Mouse (Mus musculus) C2C12 (cell line): ENCODE data around the gene Mcm9. TPM values are rescaled to one million over a fixed set of nuclear protein-coding genes. Genes with fewer than 3 reads are reported as not detected.

Experiments used
- H3K27me3 ChIP-seq: one replicate; pipeline ENCODE4 v1.6.1; 2011; ENCODE audit not compliant: control insufficient read depth, insufficient read depth, insufficient read length
- H3K36me3 ChIP-seq: one replicate; pipeline ENCODE4 v1.6.1; 2011; ENCODE audit not compliant: control insufficient read depth, insufficient read depth
- H3K4me3 ChIP-seq: one replicate; pipeline ENCODE4 v1.5.1; 2011; ENCODE audit warnings: mild to moderate bottlenecking, control low read depth; ENCODE audit not compliant: poor library complexity, insufficient read depth, severe bottlenecking
- H3K79me2 ChIP-seq: one replicate; pipeline ENCODE4 v1.6.1; 2011; ENCODE audit not compliant: control insufficient read depth, insufficient read depth
- H3K79me3 ChIP-seq: one replicate; pipeline ENCODE4 v1.6.1; 2011; ENCODE audit warnings: low read depth, control low read depth
- H3ac ChIP-seq: one replicate; pipeline ENCODE3; 2011; ENCODE audit warnings: low read depth; ENCODE audit not compliant: control insufficient read depth, insufficient read length
- CEBPB ChIP-seq: IDR thresholded peaks from one replicate; pipeline ENCODE4 v1.6.1; 2011; ENCODE audit warnings: low read depth, mild to moderate bottlenecking, control low read depth, moderate library complexity
- CTCF ChIP-seq: IDR thresholded peaks from one replicate; pipeline ENCODE4 v1.5.1; 2011; ENCODE audit not compliant: control insufficient read depth, insufficient read depth, insufficient read length
- FOSL1 ChIP-seq: IDR thresholded peaks from one replicate; pipeline ENCODE4 v1.8.0; 2011; ENCODE audit warnings: mild to moderate bottlenecking, low read length; ENCODE audit not compliant: poor library complexity, insufficient read depth, severe bottlenecking
- MAX ChIP-seq: IDR thresholded peaks from one replicate; pipeline ENCODE4 v1.6.1; 2011; ENCODE audit warnings: mild to moderate bottlenecking, control low read depth
- MYOD1 ChIP-seq: IDR thresholded peaks from one replicate; pipeline ENCODE4 v1.6.1; 2011; ENCODE audit warnings: low read depth; ENCODE audit not compliant: control insufficient read depth, insufficient read length
- MYOG ChIP-seq: IDR thresholded peaks from one replicate; pipeline ENCODE4 v1.6.1; 2011; ENCODE audit not compliant: control insufficient read depth, insufficient read length; ENCODE audit errors: extremely low read depth
- USF1 ChIP-seq: IDR thresholded peaks from one replicate; pipeline ENCODE4 v1.6.1; 2011; ENCODE audit warnings: low read depth, mild to moderate bottlenecking, control low read depth, moderate library complexity
- polyA plus RNA-seq: library from polyadenylated mRNA; unstranded; fragments of >200 nt; fragmentation: generic; extraction: Trizol; gene quantifications from one replicate; pipeline ENCODE4 v1.2.1, GENCODE M21; 2012; ENCODE audit warnings: missing spikeins

The Mcm9 gene
- polyA plus RNA-seq, 1 experiment, result 3.9 TPM

- no peak for TF ChIP-seq MAX
- no peak for TF ChIP-seq FOSL1
- TF ChIP-seq CEBPB, result no peak
- TF ChIP-seq CTCF, result no peak
- TF ChIP-seq MYOD1, result no peak
- no peak for TF ChIP-seq MYOG
Observed at GRCm38 (mm10) chr10:53568531-53568930, 61.7 kb downstream of the Mcm9 start.

GRCm38 (mm10) chr10:53565538-53565937 lies 64.7 kb downstream of the Mcm9 start:
- H3K79me3 ChIP-seq, result no peaks in the 10 kb centered on the region
- H3K27me3 ChIP-seq, result no peaks in the 10 kb centered on the region
- no peak overlapping the region for H3ac ChIP-seq
- TF ChIP-seq MAX (no peak), CTCF (no peak), CEBPB (no peak), FOSL1 (no peak), MYOD1 (no peak), USF1 (no peak), MYOG (no peak)
- no peaks in the 10 kb centered on the region for H3K36me3 ChIP-seq
- H3K4me3 ChIP-seq, result no peak overlapping the region
- no peaks in the 10 kb centered on the region for H3K79me2 ChIP-seq

More at GRCm38 (mm10) chr10:53568531-53568930, 61.7 kb downstream of the Mcm9 start:
- no peak overlapping the region for H3ac ChIP-seq
- no peak overlapping the region for H3K4me3 ChIP-seq
- no peaks in the 10 kb centered on the region for H3K79me2 ChIP-seq
- H3K27me3 ChIP-seq, result no peaks in the 10 kb centered on the region
- H3K36me3 ChIP-seq, result no peaks in the 10 kb centered on the region
- no peaks in the 10 kb centered on the region for H3K79me3 ChIP-seq

GRCm38 (mm10) chr10:53562001-53562400 lies 68.2 kb downstream of the Mcm9 start:
- H3K79me3 ChIP-seq, result no peaks in the 10 kb centered on the region
- no peak for TF ChIP-seq CEBPB
- no peak for TF ChIP-seq USF1
- TF ChIP-seq FOSL1, result no peak
- TF ChIP-seq CTCF, result no peak
- TF ChIP-seq MAX, result no peak
- no peak for TF ChIP-seq MYOG
- no peak for TF ChIP-seq MYOD1
- no peaks in the 10 kb centered on the region for H3K27me3 ChIP-seq
- H3K36me3 ChIP-seq, result no peaks in the 10 kb centered on the region
- no peaks in the 10 kb centered on the region for H3K79me2 ChIP-seq
- no peak overlapping the region for H3K4me3 ChIP-seq
- H3ac ChIP-seq, result no peak overlapping the region

- H3K79me3 ChIP-seq, result no peaks in the 10 kb centered on the region
- H3K27me3 ChIP-seq, result no peaks in the 10 kb centered on the region
- peaks cover 24% of the 10 kb centered on the region for H3K36me3 ChIP-seq
- H3K79me2 ChIP-seq, result no peaks in the 10 kb centered on the region
- no peak overlapping the region for H3ac ChIP-seq
- TF ChIP-seq CEBPB (no peak), FOSL1 (no peak), MYOD1 (no peak), USF1 (no peak), CTCF (no peak), MYOG (no peak), MAX (no peak)
- no peak overlapping the region for H3K4me3 ChIP-seq
Observed at GRCm38 (mm10) chr10:53537596-53537995, 92.6 kb downstream of the Mcm9 start.

GRCm38 (mm10) chr10:53532297-53532696 lies 97.9 kb downstream of the Mcm9 start:
- Histone ChIP-seq H3ac (no peak overlapping the region), H3K79me2 (no peaks in the 10 kb centered on the region), H3K4me3 (no peak overlapping the region), H3K27me3 (no peaks in the 10 kb centered on the region), H3K36me3 (no peaks in the 10 kb centered on the region), H3K79me3 (no peaks in the 10 kb centered on the region)
- TF ChIP-seq MYOG, result no peak
- TF ChIP-seq MAX, result no peak
- no peak for TF ChIP-seq FOSL1
- TF ChIP-seq MYOD1, result no peak
- no peak for TF ChIP-seq CEBPB
- no peak for TF ChIP-seq CTCF
- no peak for TF ChIP-seq USF1

- Histone ChIP-seq H3K79me3 (no peaks in the 10 kb centered on the region), H3K27me3 (no peaks in the 10 kb centered on the region), H3K36me3 (no peaks in the 10 kb centered on the region), H3ac (no peak overlapping the region), H3K79me2 (no peaks in the 10 kb centered on the region), H3K4me3 (no peak overlapping the region)
- TF ChIP-seq CTCF, result peak; percentile 50
- no peak for TF ChIP-seq MYOG
Observed at GRCm38 (mm10) chr10:53527838-53528773, 102.1 kb downstream of the Mcm9 start.
